Mouse (Mus musculus) olfactory bulb, adult 2 months (tissue): ENCODE measurements around the gene Tgfbi.

Source experiments
- CTCF ChIP-seq: fragments of 200-500 bp; IDR thresholded peaks from 2 replicates; pipeline ENCODE4 v1.5.1; 2012; ENCODE audit warnings: low read depth, mild to moderate bottlenecking, low read length, moderate library complexity; ENCODE audit not compliant: insufficient read depth
- POLR2A ChIP-seq: fragments of 200-500 bp; IDR thresholded peaks from 2 replicates; pipeline ENCODE4 v1.6.1; 2012; ENCODE audit warnings: mild to moderate bottlenecking, low read depth, low read length, moderate library complexity; ENCODE audit not compliant: insufficient read depth

- TF ChIP-seq POLR2A = no peak
- no peak for TF ChIP-seq CTCF
Observed at GRCm38 (mm10) chr13:56578097-56578496, 31.2 kb upstream of the Tgfbi start.
